Mouse (Mus musculus) hindbrain, postnatal 0 days (tissue): Measurements from ENCODE around the gene C5ar1. TPM values are rescaled to one million over a fixed set of nuclear protein-coding genes. Genes with fewer than 3 reads are reported as not detected.

Experiments used
- ATAC-seq: fragments of 200-750 bp; cut with Nextera tagmentation; 2 replicates; pipeline ENCODE4 v1.8.0; 2017; ENCODE audit warnings: mild to moderate bottlenecking, moderate TSS enrichment, moderate library complexity
- DNase-seq: peaks from one replicate; pipeline ENCODE4 v3.0.0-alpha.2; 2015; ENCODE audit warnings: low spot score
- H3K27ac ChIP-seq: fragments of 300-500 bp; sonication (generic); 2 replicates; pipeline ENCODE4 v1.5.1; 2014; ENCODE audit warnings: mild to moderate bottlenecking
- H3K27me3 ChIP-seq: fragments of 300-500 bp; sonication (generic); 2 replicates; pipeline ENCODE4 v1.6.1; 2014; ENCODE audit warnings: low read length, mixed read lengths; ENCODE audit not compliant: insufficient read depth
- H3K36me3 ChIP-seq: fragments of 300-500 bp; sonication (generic); 2 replicates; pipeline ENCODE4 v1.6.1; 2014; ENCODE audit warnings: low read length, mixed read lengths; ENCODE audit not compliant: insufficient read depth
- H3K4me1 ChIP-seq: fragments of 300-500 bp; sonication (generic); 2 replicates; pipeline ENCODE4 v1.6.1; 2014; ENCODE audit warnings: antibody characterized with exemption, low read length, mixed read lengths; ENCODE audit not compliant: insufficient read depth
- H3K4me2 ChIP-seq: fragments of 300-500 bp; sonication (generic); 2 replicates; pipeline ENCODE4 v1.6.1; 2014; ENCODE audit warnings: low read depth, mild to moderate bottlenecking, low read length, moderate library complexity, mixed read lengths
- H3K4me3 ChIP-seq: fragments of 300-500 bp; sonication (generic); 2 replicates; pipeline ENCODE4 v1.5.1; 2014; ENCODE audit warnings: low read length
- H3K9ac ChIP-seq: fragments of 300-500 bp; sonication (generic); replicated peaks from 2 replicates; pipeline ENCODE4 v1.6.1; 2014; ENCODE audit warnings: mild to moderate bottlenecking, low read length, moderate library complexity, mixed read lengths
- H3K9me3 ChIP-seq: fragments of 300-500 bp; sonication (generic); 2 replicates; pipeline ENCODE4 v1.6.1; 2016; ENCODE audit warnings: low read length, mixed read lengths
- CTCF ChIP-seq: IDR thresholded peaks from 2 replicates; pipeline ENCODE4 v1.5.1; 2016; ENCODE audit warnings: antibody characterized with exemption, control low read depth, low read depth
- WGBS: fragments of 180-500 bp; shearing (Covaris S2); extraction: QIAGEN DNeasy Blood & Tissue Kit; methylation state at CpG from one replicate; pipeline ENCODE4 v1.1.7; 2014; 5-methylcytosine and 5-hydroxymethylcytosine counted together
- polyA plus RNA-seq: library from polyadenylated mRNA; unstranded; fragments of >200 nt; fragmentation: Nextera tagmentation; extraction: Ambion mirVana; gene quantifications from 2 replicates; pipeline ENCODE4 v1.2.1, GENCODE M21; 2015
- total RNA-seq: library from RNA; depleted of rRNA; stranded (reverse); fragments of >200 nt; gene quantifications from 2 replicates; pipeline ENCODE4 v1.2.3, GENCODE M21; 2014

Gene C5ar1
- total and polyA plus RNA-seq, 2 experiments from 2014 or later, result 1.5 to 1.9 TPM

DNA sequence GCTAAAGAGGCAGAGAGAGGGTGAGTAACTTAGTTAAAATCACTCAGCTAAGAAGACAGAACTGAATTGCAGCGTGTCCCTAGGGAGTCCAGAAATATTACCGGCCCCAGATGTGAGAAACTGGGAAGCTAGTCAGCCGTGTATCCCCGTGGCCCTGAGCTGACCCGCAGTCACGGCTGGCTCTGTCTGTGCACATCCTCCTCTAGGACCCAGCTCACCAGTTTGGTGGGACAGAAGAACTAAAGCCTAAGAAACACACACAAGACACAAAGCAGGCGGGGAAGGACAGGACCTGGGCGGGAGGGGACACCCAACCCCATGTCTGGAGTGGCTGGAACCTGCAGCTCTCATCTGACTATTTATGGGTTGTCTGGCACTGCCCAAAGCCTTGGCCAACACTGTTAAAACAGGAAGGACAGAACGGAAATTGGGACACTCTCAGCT, 19.8 kb downstream of the C5ar1 start:
- 56% methylated on average over 9 of the region's 9 CpGs for WGBS
- Histone ChIP-seq H3K4me1 (no peaks in the 10 kb centered on the region), H3K9me3 (no peaks in the 10 kb centered on the region), H3K4me3 (no peak overlapping the region), H3K4me2 (no peak overlapping the region), H3K27ac (no peak overlapping the region), H3K36me3 (no peaks in the 10 kb centered on the region), H3K27me3 (no peaks in the 10 kb centered on the region), H3K9ac (no peak overlapping the region)
- TF ChIP-seq CTCF, result no peak
- ATAC-seq (no peak), DNase-seq (no peak)

- TF ChIP-seq CTCF, result no peak
- DNase-seq (no peak), ATAC-seq (no peak)
- no peak overlapping the region for H3K9ac ChIP-seq
- H3K36me3 ChIP-seq, result no peaks in the 10 kb centered on the region
- no peak overlapping the region for H3K4me3 ChIP-seq
- H3K27ac ChIP-seq, result no peak overlapping the region
- WGBS, result 62% methylated on average over 5 of the region's 5 CpGs
- H3K27me3 ChIP-seq, result no peaks in the 10 kb centered on the region
- H3K9me3 ChIP-seq, result no peaks in the 10 kb centered on the region
- H3K4me2 ChIP-seq, result no peak overlapping the region
- no peaks in the 10 kb centered on the region for H3K4me1 ChIP-seq
These were observed 29.5 kb downstream of the C5ar1 start for GRCm38 (mm10) chr7:16229869-16230268.

DNA sequence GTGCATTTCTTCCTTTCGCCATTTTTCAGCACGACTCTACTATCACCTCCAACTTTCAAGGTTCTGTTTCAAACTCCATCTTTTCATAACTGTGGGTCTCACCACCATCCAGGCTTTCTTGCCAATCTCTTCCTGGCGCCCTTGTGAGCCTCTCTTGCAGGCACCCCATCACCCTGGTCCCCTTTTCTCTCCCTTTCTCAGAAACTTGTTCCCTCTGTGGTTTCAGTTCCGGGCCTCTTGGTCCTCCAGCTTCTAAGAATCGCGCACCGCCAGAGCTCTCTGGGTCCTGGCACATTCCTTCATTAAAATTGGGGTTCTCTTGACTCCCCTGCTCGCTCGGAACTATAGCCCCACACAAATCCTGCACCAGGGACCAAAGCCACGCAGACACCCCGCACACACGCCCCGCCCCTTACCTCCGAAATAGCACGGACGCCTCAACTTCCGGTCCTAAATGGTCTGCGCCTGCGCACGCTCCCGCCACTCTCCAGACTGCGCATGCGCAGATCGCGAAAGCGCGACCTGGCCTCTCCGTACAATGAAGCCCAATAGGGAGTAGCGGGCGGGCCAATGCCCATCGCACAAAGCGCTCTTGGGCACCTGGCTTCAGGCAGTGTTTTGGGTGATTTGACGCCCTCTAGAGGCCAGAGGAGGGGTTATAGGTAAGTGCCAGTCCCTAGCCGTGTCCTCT, 37.6 kb downstream of the C5ar1 start, which contains the start of gene Dhx34:
Gene Dhx34, minus strand, starts transcription at position 456 of the 691 bp plus-strand sequence.
- 1% methylated on average over 34 of the region's 34 CpGs for WGBS
- ATAC-seq, result peak; percentile 98

DNA sequence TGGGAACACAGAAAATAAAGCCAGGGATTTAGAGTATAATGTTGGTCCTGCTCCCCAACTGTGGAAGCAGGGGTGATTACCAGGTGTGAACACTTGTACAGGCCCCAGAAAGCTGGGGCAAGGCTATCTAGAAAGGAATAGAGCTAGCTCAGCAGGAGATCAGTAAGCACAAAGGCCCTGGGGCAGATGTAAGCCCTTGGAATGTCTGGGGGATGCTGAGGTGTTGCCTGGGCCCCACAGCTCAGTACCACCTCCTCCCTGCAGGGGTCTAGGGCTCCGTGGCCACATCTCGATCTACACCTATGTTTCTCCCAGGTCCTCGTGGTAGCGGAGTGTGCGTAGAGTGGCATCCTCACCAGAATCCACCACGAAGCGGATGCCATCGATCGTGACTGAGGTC, 45.4 kb downstream of the C5ar1 start:
- peaks cover 61% of the 10 kb centered on the region for H3K36me3 ChIP-seq
- no peak overlapping the region for H3K4me3 ChIP-seq
- no peaks in the 10 kb centered on the region for H3K9me3 ChIP-seq
- no peak overlapping the region for H3K27ac ChIP-seq
- no peaks in the 10 kb centered on the region for H3K4me1 ChIP-seq
- no peak overlapping the region for H3K9ac ChIP-seq
- H3K4me2 ChIP-seq, result no peak overlapping the region
- WGBS, result 96% methylated on average over 9 of the region's 9 CpGs
- no peak for ATAC-seq
- no peak for TF ChIP-seq CTCF
- no peaks in the 10 kb centered on the region for H3K27me3 ChIP-seq
- DNase-seq, result no peak

More for the DNA sequence above, 37.6 kb downstream of the C5ar1 start, which contains the start of gene Dhx34:
- Histone ChIP-seq H3K4me2 (peak within 1 kb of the TSS; percentile 86), H3K27ac (peak within 1 kb of the TSS; percentile 69), H3K4me3 (peak within 1 kb of the TSS; percentile 57), H3K4me1 (peaks cover 7% of the 10 kb centered on the region), H3K36me3 (peaks cover 16% of the 10 kb centered on the region; the same call in 1 of the 2 replicates), H3K9ac (peak within 1 kb of the TSS; percentile 67), H3K27me3 (no peaks in the 10 kb centered on the region), H3K9me3 (no peaks in the 10 kb centered on the region)
- peak; percentile 64 for TF ChIP-seq CTCF
- peak; percentile 98 for DNase-seq

- Histone ChIP-seq H3K9me3 (no peaks in the 10 kb centered on the region), H3K27me3 (no peaks in the 10 kb centered on the region), H3K27ac (no peak overlapping the region), H3K4me3 (no peak overlapping the region), H3K4me2 (no peak overlapping the region), H3K36me3 (peaks cover 56% of the 10 kb centered on the region), H3K9ac (no peak overlapping the region), H3K4me1 (no peaks in the 10 kb centered on the region)
- ATAC-seq (no peak), DNase-seq (no peak)
- WGBS, result 96% methylated on average over 6 of the region's 6 CpGs
- TF ChIP-seq CTCF, result no peak
These were observed 46.1 kb downstream of the C5ar1 start for GRCm38 (mm10) chr7:16213196-16213595.

DNA sequence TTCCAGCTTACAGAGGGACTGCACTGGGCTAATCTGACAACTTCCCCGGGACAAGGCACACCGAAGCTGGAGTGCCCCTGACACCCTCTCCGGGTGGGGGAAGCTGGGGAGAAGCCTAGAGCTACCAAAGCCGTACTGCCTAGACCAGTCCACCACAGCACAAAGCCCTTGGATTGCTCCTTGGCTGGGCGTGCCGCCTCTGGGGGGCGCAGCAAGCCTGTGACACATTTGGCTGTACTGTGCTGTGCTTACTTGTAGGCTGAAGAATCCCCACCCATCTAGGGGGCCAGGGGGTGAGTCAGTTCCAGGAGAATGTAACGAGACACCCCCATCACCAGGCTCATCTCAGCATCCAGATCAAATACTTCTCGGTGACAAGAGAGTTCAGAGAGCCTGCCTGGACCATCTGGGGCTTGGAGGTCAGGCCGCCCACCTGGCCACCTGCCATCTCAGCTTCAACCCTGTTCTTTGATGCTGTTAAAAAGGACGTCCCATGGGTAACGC, 48.4 kb downstream of the C5ar1 start:
- ATAC-seq (0 out of 2 replicates have a peak, but pooled peaks have one; percentile 41), DNase-seq (no peak)
- Histone ChIP-seq H3K36me3 (peaks cover 48% of the 10 kb centered on the region), H3K27me3 (no peaks in the 10 kb centered on the region), H3K27ac (no peak overlapping the region), H3K4me2 (no peak overlapping the region), H3K4me1 (no peaks in the 10 kb centered on the region), H3K9me3 (no peaks in the 10 kb centered on the region), H3K4me3 (no peak overlapping the region), H3K9ac (no peak overlapping the region)
- WGBS, result 72% methylated on average over 12 of the region's 12 CpGs
- TF ChIP-seq CTCF, result peak; percentile 41
